Mouse (Mus musculus) liver, postnatal 0 days (tissue): Measurements from ENCODE around the gene Rpp25l.
"Not testable (repeated sequence)": the region's sequence is repeated elsewhere in the genome, so short reads cannot be mapped to it uniquely, and the experiment has no call there.

ENCODE experiments used
- CTCF ChIP-seq: sonication (generic); IDR thresholded peaks from 2 replicates; pipeline ENCODE4 v1.5.1; 2016; ENCODE audit warnings: antibody characterized with exemption, low read depth
- EP300 ChIP-seq: IDR thresholded peaks from 2 replicates; pipeline ENCODE4 v1.6.1; 2016; ENCODE audit warnings: antibody characterized with exemption, low read depth, mild to moderate bottlenecking

DNA sequence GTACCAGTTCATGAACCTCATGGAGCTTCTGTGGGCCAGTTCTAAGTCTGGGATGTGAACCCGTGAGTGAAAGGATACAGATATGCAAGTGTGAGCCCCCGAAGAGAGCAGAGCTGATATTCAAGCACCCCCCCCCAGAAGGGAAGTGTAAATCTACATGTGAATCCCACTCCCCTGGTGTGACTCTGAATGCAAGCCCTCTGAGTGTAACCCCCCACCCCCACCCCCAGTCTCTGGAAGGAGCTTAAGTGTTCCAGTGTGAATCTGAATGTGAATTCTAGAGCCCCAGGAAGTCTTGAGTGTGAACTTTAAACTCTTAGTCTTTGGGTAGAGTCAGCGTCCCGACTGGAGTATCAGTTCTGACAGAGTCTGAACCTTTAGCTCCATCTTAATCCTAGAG is 19.8 kb downstream of the Rpp25l start:
- not testable (repeated sequence) for TF ChIP-seq CTCF, EP300
